Mouse (Mus musculus) adrenal gland, postnatal 4 days (tissue): ENCODE data around the gene Osbpl9. TPM values are rescaled to one million over a fixed set of nuclear protein-coding genes. Genes with fewer than 3 reads are reported as not detected.

Experiments
- DNase-seq, 2 experiments: peaks; one replicate each; pipeline ENCODE4 v3.0.0; 2021 to 2022; ENCODE audit warnings: low spot score in 2 of 2, mixed read lengths in 2 of 2
- total RNA-seq, 2 experiments: library from RNA; stranded (reverse); gene quantifications; 2 replicates each; pipeline ENCODE4 v1.2.3; 2021

Gene Osbpl9
- total RNA-seq, 2 experiments from 2014 or later: 116 to 120 TPM

DNA sequence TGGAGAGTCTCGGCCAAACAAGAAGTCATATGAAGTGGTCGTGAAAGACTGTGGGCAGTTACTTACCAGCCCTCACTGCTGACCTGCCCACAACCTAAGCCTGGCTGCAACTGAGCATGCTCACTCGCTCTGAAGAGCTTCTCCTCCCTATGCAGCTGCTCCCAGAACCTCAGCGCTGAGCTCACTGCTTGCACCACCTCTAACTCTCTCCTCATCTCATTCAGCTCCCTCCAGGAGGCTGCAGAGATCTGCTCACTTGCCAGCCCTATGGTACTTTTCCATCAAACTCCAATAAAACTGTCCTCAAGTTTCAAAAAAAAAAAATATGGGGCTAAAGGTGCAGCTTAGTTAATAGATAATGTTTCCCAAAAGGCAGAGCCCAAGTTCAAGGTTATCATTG lies 63.5 kb downstream of the Osbpl9 start:
- DNase-seq: no peak

DNA sequence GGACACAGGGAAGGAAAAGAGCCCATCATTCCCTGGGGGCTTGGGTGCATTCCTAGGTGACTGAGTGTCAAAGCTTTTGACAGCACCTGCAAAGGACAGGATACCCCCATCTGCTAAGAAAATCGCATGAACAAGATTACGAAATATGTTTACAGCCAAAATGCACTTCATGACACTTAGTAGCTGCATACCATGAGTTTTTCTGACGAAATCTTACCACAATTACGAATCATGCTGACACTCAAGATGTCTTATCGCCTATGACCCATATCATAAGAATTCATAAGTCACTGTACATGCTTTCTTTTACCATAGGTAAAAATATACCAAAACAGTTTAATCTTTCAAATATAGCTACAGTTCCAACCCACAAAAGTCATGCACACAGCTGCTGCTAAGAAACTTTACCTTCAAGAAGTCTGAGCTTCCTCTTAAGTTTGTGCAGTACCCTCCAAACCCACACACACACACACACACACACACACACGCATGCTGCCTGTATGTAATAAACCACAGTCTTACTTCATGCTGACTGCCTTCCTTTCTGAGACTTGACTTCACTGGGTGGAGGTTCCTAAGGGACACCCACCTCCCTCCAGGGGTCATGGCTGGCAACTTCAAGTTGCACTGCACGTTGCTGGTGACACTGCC lies 65.5 kb downstream of the Osbpl9 start:
- no peak for DNase-seq

DNA sequence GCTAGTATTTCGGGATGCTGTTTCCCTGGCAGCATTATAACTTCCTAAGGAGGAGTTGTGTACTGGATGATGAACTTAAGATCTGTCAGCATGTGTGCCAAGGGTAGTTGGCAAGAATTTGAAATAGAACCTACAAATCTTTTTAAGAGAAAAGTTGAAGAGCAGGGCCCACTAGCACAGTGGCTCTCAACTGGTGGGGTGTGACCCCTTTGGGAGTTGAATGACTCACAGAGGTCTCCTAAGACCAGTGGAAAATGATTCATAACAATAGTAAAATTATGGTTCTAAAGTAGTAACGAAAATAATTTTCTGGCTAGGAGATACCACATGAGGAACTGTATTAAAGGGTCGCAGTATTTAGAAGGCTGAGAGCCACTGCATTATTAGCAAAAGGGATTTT lies 67.1 kb downstream of the Osbpl9 start:
- no peak for DNase-seq

DNA sequence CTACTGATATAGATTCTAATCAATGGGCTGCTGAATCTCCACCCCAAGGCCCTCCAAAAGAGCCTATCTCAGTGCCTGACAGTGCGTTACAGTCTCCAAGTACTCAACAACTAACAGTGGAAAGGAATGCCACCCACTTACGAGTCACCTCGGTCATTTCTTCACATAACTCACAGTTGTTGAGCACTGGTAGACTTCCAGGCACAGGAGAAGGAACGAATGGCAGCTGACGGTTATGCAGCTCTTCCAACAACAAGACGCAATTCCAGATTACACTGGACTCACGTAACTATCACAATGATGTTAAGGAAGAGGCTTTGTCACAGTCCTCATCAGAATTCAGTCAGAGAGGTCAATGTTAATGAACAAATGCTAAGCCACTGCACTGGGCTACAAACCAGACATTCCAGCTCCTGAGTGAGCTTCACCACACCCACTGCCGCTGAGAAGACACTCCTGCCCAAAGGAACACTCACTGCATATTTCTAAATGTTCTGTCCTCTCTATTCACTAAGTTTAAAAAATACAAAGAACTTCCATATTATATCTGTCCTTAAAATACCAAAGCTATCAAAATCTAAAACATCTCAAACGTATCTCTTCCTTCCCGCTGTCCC lies 70.7 kb downstream of the Osbpl9 start:
- DNase-seq: no peak

DNA sequence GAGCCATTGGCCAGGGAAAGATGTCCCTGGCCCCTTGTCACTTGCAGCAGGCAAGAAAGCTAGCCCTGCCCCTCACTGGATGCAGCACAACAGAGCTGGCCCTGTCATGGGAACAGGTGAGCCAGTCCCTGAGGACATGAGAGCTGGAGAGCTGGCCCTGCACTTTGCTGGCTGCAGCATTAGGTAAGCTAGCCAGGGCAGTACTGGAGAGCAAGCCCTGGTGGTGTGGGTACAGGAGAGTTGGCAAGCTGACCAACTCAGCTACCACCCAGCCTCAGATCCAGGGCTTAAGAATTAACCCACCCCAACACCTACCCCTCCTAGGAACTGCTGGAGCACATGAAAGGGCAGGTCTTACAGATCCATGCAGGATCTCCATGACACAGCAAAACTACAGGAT lies 73.1 kb downstream of the Osbpl9 start:
- no peak for DNase-seq

DNA sequence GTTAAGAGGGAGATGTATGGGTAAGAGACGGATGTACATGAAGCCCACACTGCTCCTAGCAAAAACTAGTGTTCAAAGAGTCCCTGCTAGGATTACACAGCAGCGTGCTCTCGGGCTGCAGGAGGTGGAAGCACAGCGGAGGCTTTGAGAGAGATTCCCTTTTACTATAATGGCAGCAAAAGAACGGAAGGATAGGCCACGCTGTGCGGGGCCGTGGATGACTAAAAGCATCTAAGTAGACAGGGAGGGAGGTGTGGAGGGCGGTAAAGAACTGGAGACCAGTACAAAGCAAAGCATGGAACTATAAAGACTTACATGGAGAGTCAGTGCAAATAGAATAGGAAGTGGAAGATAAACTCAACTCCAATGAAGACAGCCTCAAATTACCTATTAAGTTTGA lies 74.1 kb downstream of the Osbpl9 start:
- DNase-seq: no peak

DNA sequence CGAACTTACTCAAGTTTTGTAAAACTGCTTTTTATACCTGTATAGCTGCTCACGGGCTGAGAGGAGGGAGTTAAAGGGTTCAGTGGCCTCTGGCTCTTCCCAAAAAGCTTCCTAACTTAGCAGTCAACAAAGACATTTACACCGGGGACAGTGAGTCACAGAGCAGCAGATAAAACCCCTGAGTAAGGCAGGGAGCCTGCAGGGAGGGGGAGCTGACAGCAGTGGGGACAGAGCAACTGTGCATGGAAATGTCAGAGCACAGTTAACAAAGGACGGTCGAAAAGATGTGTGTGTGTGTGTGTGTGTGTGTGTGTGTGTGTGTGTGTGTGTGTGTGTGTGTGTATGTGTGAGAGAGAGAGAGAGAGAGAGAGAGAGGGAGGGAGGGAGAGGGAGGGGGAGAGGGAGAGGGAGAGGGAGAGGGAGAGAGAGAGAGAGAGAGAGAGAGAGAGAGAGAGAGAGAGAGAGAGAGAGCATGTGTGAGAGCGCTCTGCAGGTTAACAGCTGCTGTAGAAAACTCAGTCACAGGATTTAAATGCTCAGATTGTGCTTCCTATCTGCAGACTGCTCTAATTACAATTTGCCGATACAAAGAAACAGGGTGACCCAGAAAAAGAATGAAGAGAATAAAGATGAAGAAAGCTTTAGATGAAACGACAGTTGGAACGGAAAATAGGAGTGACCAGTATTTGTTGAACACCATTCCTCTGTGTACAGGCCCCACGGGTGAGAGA lies 75.1 kb downstream of the Osbpl9 start:
- DNase-seq: no peak

DNA sequence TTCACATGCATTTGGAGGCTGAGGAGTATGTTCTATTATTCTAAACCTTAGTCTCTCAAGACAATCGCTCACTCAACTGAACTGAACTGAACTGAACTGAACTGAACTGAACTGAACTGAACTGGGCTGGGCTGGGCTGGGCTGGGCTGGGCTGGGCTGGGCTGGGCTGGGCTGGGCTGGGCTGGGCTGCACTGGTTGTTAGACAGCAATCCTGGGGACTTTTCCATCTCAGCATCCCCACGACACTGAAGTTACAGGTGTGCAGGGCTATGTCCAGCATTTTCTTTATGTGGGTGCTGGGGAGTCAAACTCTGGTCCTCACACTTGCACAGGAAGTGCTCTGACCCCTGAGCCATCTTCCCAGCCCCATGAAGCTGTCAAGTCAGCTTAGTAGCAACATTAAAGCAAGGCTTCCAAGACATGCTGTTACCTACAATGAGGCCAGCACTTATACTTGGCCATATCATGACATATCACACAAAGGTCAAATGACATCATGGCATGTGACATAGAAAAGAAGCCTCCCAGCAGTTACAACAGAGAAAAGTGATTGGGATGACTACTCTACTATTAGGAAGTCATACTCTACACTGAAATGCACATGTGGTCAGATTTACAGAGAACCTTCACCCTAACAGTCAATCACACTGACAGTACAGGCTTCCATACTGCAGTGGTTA lies 76.2 kb downstream of the Osbpl9 start:
- DNase-seq: no peak

DNA sequence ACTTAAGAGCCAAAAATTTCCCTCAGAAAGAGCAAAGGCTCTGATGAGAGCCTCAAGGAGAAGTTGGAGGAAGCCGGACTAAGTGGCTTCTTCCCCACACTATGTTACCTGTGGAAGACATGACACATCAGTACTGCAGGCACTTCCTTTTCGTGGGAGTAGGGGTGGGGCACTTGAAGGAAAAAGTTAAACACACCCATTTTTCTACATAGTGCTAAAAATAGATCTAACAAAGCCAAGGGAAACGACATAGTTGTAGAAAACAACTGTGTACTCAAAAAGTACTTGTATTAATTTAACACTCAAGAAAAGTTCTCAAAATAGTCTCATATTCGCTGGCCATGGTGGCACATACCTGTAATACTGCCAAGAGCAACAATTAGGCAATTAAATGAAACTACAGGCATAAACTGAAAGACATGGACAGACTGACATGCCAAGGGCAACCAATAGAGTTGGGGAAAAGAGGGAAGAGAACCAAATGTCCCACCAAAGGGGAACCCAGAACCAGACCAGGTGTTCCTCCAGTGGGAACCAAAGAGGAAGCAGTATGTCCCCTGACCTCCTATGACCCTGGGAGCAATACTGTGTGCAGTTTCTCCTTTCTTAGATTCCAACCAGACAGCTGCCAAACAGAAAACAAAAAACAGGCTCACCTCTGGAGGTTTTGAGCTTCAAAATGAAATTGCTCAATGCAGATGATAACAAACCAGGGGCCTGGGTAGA lies 79.1 kb downstream of the Osbpl9 start:
- DNase-seq: no peak

DNA sequence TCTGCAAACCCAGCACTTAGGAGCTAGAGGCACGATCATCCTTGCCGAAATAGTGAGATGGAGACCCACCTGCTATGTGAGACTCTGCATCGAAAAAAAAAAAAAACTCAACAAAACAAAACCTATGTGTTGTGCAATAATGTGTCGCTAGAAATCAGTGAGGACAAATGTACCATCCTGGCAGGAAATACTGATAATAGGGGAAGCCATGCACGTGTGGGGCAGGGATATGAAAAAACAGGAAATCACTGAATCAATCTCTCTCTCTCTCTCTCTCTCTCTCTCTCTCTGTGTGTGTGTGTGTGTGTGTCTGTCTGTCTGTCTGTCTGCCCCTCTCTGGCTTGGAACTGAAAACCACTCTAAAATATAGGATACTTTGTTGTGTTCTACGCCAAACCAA lies 81.3 kb downstream of the Osbpl9 start:
- no peak for DNase-seq

DNA sequence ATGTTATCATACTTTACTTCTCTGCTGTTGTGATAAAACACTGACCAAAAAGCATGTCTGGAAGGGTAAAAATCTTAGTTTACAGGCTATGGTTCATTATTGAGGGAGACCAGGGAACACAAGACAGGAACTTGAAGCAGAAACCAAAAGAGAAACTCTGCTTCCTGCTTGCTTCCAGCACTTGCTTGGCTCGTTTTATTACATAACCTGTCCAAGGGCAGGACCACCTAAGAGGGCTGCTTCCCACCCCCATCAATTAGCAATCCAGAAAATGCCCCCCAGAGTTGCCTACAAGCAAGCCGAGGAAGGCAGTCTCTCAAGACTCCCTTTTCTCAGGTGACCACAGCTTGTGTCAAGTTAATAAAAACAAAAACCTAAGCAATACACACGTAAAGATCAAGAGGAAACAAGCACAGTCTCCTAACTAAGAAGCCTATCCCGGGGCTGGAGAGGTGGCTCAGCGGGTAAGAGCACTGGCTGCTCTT lies 82.4 kb downstream of the Osbpl9 start:
- no peak for DNase-seq

DNA sequence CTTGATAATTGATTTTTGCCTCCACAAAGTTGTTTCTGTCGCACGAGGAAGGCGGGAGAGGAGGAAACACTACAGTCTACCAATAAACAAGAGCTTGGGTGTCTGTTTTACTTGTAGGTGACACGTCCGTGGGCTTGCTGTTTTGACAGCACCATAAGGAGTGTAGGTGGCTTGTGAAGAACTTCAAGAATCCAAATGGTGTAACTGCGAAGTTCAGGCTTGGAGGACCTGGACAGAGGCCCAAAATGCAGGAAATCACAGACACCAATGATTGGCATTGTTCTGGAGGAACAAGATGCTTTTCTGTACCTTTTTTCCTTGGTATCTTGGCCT lies 83.8 kb downstream of the Osbpl9 start:
- no peak for DNase-seq

DNA sequence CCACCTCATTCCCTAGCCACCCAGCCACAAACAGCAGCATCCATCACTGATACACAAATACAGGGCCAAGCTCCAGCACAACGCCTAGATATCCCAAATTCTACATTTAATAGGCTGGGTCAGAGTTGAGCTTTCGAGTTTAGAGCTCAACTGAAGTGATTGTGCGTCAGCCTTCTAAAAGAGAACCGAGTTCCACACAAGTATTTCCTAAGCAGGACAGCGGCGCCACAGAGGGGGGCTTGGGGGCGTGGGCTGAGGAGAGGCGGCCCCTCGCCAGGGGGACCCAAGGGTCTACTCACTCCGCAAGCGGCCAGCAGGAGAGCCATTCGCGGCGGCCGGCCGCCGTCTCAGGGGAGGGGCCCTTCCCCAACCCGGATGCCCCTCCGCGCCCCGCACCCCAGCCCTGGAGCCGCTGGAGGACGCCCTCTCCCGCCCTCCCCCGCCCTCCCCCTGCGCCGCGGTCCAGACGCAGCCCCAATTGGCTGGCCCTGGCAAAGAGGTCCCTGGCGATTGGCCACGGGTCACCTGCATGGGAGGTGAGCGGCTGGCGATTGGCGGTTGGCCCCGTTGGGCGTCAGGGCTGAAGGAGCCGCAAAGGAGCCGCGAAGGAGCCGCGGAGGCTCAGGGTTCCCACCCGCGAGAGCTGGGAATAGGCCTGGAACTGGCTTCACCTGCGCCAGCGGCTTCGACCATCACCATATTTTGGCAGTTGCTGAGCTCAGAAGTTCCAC lies 84.3 kb downstream of the Osbpl9 start:
- peak; percentile 73 to 78 for DNase-seq

DNA sequence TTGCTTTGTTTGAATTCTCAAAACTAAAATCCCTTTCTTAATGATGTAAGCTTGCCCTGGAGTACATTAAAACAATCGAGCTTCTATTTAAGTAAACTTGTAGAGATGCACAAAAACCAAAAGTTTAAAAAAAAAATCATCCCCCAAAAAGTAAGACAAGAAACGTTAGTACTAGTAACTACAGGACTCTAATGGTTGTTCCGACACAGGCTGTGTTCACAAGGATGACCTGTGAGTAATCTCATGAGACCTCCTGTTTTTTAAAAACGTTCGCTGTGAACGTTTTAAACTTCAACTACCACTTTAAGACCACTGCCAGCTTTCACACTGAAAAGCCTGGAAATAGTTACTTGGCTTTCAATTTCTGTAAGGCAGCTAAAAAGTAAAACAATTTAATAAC lies 85.1 kb downstream of the Osbpl9 start:
- no peak for DNase-seq

DNA sequence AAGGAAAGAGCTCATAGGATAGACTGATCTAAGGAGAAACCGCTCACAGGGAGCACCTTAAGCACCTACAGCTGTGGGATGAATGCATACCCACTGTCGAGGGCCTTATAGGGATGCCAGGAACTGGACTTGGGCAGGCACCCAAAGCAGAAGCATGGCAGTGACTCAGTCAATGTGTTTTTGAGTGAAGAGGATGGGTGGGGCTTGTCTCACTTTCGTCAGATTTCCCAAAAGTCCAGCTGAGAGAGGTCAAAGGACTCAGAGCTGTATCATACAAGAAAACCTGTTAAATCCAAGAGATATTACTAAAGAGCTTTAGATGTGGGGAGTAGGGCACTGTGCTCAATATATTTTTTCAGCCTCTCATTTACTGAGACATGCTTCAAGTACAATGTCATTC lies 85.6 kb downstream of the Osbpl9 start:
- no peak for DNase-seq

DNA sequence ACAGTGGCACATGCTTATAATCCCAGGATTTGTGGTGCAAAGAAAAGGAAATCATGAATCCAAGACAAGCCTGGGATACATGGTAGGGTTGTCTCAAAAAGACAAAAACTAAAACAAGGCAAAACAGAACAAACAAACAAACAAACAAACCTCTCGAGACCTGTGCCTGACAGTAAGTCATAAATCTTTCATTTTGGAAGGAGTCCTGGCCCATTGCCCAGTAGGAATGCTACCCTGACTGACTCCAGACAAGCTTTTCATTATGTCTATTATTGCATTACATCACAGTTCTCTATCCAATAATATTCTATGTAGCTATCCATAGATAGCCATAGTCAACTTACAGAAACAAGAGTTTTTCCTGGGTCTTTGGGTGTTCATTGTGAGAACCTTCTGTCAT lies 86.3 kb downstream of the Osbpl9 start:
- DNase-seq: no peak

DNA sequence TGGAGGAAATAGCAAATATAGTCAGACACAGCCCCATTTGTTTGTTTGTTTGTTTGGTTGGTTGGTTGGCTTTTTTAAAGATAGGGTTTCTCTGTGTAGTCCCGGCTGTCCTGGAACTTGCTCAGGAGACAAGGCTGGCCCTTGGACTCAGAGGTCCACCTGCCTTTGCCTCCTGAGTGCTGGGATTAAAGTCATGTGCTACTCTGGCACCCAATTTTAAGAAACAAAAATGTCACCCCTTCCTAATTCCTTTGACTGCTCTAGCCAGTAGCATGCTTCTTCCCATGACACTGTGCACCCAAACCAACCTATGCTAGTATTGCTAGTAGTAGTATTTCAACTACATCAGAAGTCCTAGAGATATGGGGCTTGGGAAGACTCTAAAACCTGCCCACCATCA lies 87.8 kb downstream of the Osbpl9 start:
- DNase-seq: no peak

DNA sequence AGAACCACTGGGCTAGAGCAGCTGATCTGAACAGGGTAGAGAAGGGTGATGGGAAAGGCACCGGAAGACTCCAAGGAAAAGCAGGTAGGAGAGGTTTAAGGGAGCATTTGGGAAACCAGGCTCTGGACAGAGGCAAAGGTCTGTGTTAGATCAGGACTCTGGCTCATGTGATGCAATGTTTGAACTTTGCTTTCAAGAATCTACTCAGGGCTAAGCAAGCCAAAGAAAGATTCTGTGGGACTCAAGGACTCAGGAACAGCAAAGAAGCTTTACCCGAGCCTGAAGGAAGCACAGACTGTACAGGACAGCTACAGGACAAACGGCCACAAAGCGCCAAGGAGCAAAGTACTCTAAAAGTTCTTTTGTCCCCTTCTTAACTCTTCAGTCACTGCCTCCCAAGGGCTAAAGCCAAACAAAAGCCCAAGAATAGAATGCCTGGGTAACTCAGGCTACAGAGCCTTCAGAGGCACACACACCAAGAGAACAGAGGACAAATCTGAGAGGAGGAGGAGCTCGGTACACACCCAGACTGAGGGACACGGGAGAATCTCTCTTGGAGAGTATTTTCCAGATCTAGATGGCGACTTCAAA lies 89.1 kb downstream of the Osbpl9 start:
- DNase-seq: no peak

DNA sequence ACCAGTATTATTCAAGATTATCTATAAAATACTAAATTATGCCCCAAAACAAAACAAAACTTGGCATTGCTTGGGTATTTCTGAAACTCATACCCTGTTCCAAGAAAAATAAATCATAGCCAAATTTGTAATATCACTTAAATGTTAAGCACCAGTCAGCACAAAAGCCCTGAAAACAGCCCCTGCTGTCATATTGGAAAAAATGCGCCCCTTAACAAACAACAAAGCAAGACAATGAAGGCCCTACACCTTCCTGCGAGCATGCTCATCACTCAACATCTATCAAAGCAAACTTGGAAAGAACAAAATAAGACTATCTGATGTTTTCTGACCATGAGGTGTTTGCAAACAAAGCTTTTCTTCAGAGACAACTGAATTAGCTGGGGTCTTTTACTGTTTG lies 91.1 kb downstream of the Osbpl9 start:
- no peak for DNase-seq

DNA sequence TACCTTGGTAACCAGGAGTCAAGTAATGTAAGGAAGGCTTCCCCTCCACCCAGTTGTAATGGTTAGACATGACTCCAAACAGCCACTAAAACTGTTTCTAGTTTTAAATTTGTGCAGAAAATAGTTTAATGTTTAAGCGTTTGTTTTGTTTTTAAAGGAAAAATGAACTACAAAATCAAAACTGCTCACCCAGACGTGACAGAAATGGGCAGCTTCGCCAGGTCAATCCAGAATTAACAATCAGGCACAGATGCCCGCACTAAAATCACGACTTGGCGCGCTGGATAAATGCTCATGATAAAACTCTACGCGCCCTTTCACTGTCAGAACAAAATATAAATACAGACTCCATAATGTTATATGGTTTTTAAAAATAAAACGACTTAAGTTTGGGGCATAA lies 92.4 kb downstream of the Osbpl9 start:
- no peak for DNase-seq
